Mouse (Mus musculus): ENCODE data around the gene Ncf2. TPM values are rescaled to one million over a fixed set of nuclear protein-coding genes. Genes with fewer than 3 reads are reported as not detected.

Gene Ncf2
- total RNA-seq, 1 experiment from 2014 or later = 657 TPM

Other genes starting within 250 kb of the Ncf2 start
- not detected in 3 replicates for gene Apobec4, start 49.6 kb upstream of the Ncf2 start, total RNA-seq (2017)
- 7.3 to 16.7 TPM (median 10.5 TPM) in 3 replicates for gene Rgl1, start 33.8 kb upstream of the Ncf2 start, total RNA-seq (2017)
- 321 to 382 TPM (median 369 TPM) in 3 replicates for gene Arpc5, start 33.7 kb upstream of the Ncf2 start, total RNA-seq (2017)
- gene Smg7, start 102.5 kb downstream of the Ncf2 start, total RNA-seq (2017) = 29.3 to 65.0 TPM (median 37.8 TPM) in 3 replicates
- gene Nmnat2, start 154.8 kb downstream of the Ncf2 start, total RNA-seq (2017) = 0.38 to 2.0 TPM in 2 of 3 replicates, not detected in the other